Mouse (Mus musculus): ENCODE data around the gene Vps37b. TPM values are rescaled to one million over a fixed set of nuclear protein-coding genes. Genes with fewer than 3 reads are reported as not detected.

Vps37b gene
- polyA plus RNA-seq (2014; fragmentation: Illumina TruSeq; extraction: RNeasy Lipid Tissue Mini Kit (QIAGEN cat#74804); ENCODE audit: low read depth, low replicate concordance): 4.3 TPM

GRCm38 (mm10) chr5:124032001-124032508, at the start of gene Vps37b:
Vps37b (minus strand) TSS chr5:124032270.

GRCm38 (mm10) chr5:123973299-123974178, 58.5 kb downstream of the Vps37b start, which contains the start of gene Hip1r:
Hip1r (plus strand) TSS chr5:123973628.

Other genes with a start within 250 kb of the Vps37b start
- gene Hcar2, start 166.8 kb downstream of the Vps37b start, polyA plus RNA-seq (2014; fragmentation: Illumina TruSeq; extraction: RNeasy Lipid Tissue Mini Kit (QIAGEN cat#74804); ENCODE audit: low read depth, low replicate concordance): not detected
- not detected for gene Hcar1, start 152.2 kb downstream of the Vps37b start, polyA plus RNA-seq (2014; fragmentation: Illumina TruSeq; extraction: RNeasy Lipid Tissue Mini Kit (QIAGEN cat#74804); ENCODE audit: low read depth, low replicate concordance)
- 135 TPM for gene Denr, start 125.1 kb downstream of the Vps37b start, polyA plus RNA-seq (2014; fragmentation: Illumina TruSeq; extraction: RNeasy Lipid Tissue Mini Kit (QIAGEN cat#74804); ENCODE audit: low read depth, low replicate concordance)
- not detected for gene Gm43518, start 104.9 kb downstream of the Vps37b start, polyA plus RNA-seq (2014; fragmentation: Illumina TruSeq; extraction: RNeasy Lipid Tissue Mini Kit (QIAGEN cat#74804); ENCODE audit: low read depth, low replicate concordance)
- 1.7 TPM for gene Ccdc62, start 101.6 kb downstream of the Vps37b start, polyA plus RNA-seq (2014; fragmentation: Illumina TruSeq; extraction: RNeasy Lipid Tissue Mini Kit (QIAGEN cat#74804); ENCODE audit: low read depth, low replicate concordance)
- 0.87 TPM for gene Hip1r, start 58.6 kb downstream of the Vps37b start, polyA plus RNA-seq (2014; fragmentation: Illumina TruSeq; extraction: RNeasy Lipid Tissue Mini Kit (QIAGEN cat#74804); ENCODE audit: low read depth, low replicate concordance)
- gene Abcb9, start 63.5 kb upstream of the Vps37b start, polyA plus RNA-seq (2014; fragmentation: Illumina TruSeq; extraction: RNeasy Lipid Tissue Mini Kit (QIAGEN cat#74804); ENCODE audit: low read depth, low replicate concordance): not detected
- 1.6 TPM for gene Ogfod2, start 80.0 kb upstream of the Vps37b start, polyA plus RNA-seq (2014; fragmentation: Illumina TruSeq; extraction: RNeasy Lipid Tissue Mini Kit (QIAGEN cat#74804); ENCODE audit: low read depth, low replicate concordance)
- 2.1 TPM for gene Arl6ip4, start 83.8 kb upstream of the Vps37b start, polyA plus RNA-seq (2014; fragmentation: Illumina TruSeq; extraction: RNeasy Lipid Tissue Mini Kit (QIAGEN cat#74804); ENCODE audit: low read depth, low replicate concordance)
- 3.1 TPM for gene Pitpnm2, start 217.5 kb upstream of the Vps37b start, polyA plus RNA-seq (2014; fragmentation: Illumina TruSeq; extraction: RNeasy Lipid Tissue Mini Kit (QIAGEN cat#74804); ENCODE audit: low read depth, low replicate concordance)